9 mouse cellular contexts compared by ENCODE assay signal in the genomic region with DNA sequence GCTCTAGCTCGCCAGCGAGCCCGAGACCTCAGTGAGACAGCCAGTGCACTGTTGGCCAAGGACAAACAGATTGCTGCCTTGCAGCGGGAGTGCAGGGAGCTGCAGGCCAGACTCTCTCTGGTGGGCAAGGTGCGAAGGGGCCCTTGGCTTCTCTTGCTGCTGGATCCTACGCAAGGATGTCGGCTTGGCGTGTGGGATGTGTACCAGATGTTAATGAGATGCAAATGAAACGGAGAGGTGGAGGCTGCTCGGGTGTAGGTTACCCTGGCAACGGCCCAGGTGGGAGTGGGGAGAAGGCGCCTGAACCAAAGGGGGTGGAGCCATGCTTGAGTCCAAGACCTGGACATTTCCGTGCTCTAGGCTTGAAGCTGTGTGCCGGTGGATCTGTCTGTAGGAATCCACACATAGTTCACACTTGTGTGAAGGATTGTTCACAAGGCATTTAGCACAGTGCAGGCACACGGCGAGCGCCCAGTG. TPM values are rescaled to one million over a fixed set of nuclear protein-coding genes. Genes with fewer than 3 reads are reported as not detected.
DNase-seq lines count a peak whose midpoint lies in the region; ATAC-seq and TF ChIP-seq lines count a peak whose summit lies in the region.
"Had no signal": no experiment of that assay in that cellular context is flagged by ENCODE, and none has a peak within 500 bp of the region (broad histone marks: within the 10 kb centered on the region; RNA-seq: fewer than 3 reads in every experiment).

No protein-coding gene starts in this region.

- ATAC-seq in cerebellum, adult (ENCODE audit: insufficient number of reproducible peaks, low FRiP score, low TSS enrichment) = peak; percentile 31; the same call in 1 of the 2 replicates
- ATAC-seq in frontal cortex, adult (ENCODE audit: low TSS enrichment) = peak; percentile 6; the same call in 1 of the 2 replicates
- ATAC-seq in liver, embryonic 15.5 days (ENCODE audit: insufficient read depth) = no peak

- H3K4me3 ChIP-seq in lung, adult 2 months (replicated peaks; ENCODE audit: extremely low read depth, low read depth, low read length) = peak overlapping the region; percentile 35
- H3K4me3 ChIP-seq in liver, embryonic 15.5 days (replicated peaks) = peak overlapping the region; percentile 45

- H3K4me1 ChIP-seq in lung, adult 2 months (ENCODE audit: control insufficient read depth, insufficient read depth, low read length) = no peaks in the 10 kb centered on the region
- peaks cover 42% of the 10 kb centered on the region for H3K4me1 ChIP-seq in liver, embryonic 15.5 days (replicated peaks)

- TF ChIP-seq CTCF in lung, adult 2 months (IDR thresholded peaks at IDR 0.05; ENCODE audit: insufficient read depth, low read length) = no peak

- H3K9me3 ChIP-seq in liver, embryonic 15.5 days (replicated peaks) = no peaks in the 10 kb centered on the region

- 0 out of 2 replicates have a peak overlapping the region, but pooled peaks have one; percentile 25 for H3K9ac ChIP-seq in liver, embryonic 15.5 days

- H3K4me2 ChIP-seq in liver, embryonic 15.5 days = peak overlapping the region; percentile 67

- DNase-seq in lung, adult 2 months = no peak
- DNase-seq in lung, postnatal 14 days = no peak
- peak; percentile 67 to 79 for DNase-seq in kidney, postnatal 25 days
- DNase-seq in right cerebral cortex, postnatal 36 days (ENCODE audit: low spot score in 2 of 2) = peak; percentile 84 to 87
- no peak for DNase-seq in gastrocnemius, postnatal 14 days

- intact Hi-C loops in gastrocnemius, postnatal 14 days (cut with DNase I; ENCODE audit: low total_unique reads) = no loop called here

- peaks cover 77% of the 10 kb centered on the region for H3K27me3 ChIP-seq in liver, embryonic 15.5 days

- 6% methylated on average over 17 of the region's 17 CpGs for whole genome bisulfite sequencing in lung, adult 2 months
- WGBS in liver, embryonic 15.5 days (ENCODE audit: insufficient replicate concordance) = 29% methylated on average over 17 of the region's 17 CpGs

- no peak for TF ChIP-seq POLR2A in lung, adult 2 months (IDR thresholded peaks at IDR 0.05; ENCODE audit: borderline replicate concordance, extremely low read depth, low read depth, low read length)

- no peak overlapping the region for H3K27ac ChIP-seq in liver, embryonic 15.5 days (replicated peaks)

- H3K36me3 ChIP-seq in liver, embryonic 15.5 days (replicated peaks) = peaks cover 1% of the 10 kb centered on the region

RNA-seq across cellular contexts. Expression of gene Tspoap1, which starts 3.2 kb away (rescaled TPM):
- polyA plus RNA-seq in lung, adult 2 months (2012; rRNA removed) = 5.8 TPM in 2 replicates
- polyA plus RNA-seq in liver, embryonic 15.5 days (2015; fragmentation: Nextera tagmentation; extraction: Ambion mirVana) = 3.3 and 3.5 TPM in 2 replicates
- under 1 TPM; 0.04 TPM for total RNA-seq in gastrocnemius, postnatal 14 days (2021)

RNA-seq across cellular contexts. Expression of gene Supt4a, which starts 26.2 kb away (rescaled TPM):
- polyA plus RNA-seq in lung, adult 2 months (2012; rRNA removed) = 44.7 and 73.4 TPM in 2 replicates
- 177 and 195 TPM in 2 replicates for polyA plus RNA-seq in liver, embryonic 15.5 days (2015; fragmentation: Nextera tagmentation; extraction: Ambion mirVana)
- total RNA-seq in gastrocnemius, postnatal 14 days (2021) = 10 to 100 TPM; 30.8 to 36.4 TPM

RNA-seq across cellular contexts. Expression of gene Mpo, which starts 29.8 kb away (rescaled TPM):
- 0.11 and 0.60 TPM in 2 replicates for polyA plus RNA-seq in lung, adult 2 months (2012; rRNA removed)
- polyA plus RNA-seq in liver, embryonic 15.5 days (2015; fragmentation: Nextera tagmentation; extraction: Ambion mirVana) = 448 and 474 TPM in 2 replicates
- not detected for total RNA-seq in gastrocnemius, postnatal 14 days (2021)
- total RNA-seq: adrenal gland, adult 18-20 months had no signal

Comparison
In these comparisons a context has a peak if more than half of its experiments do, and no peak if none do; other contexts are left out.
1. DNase-seq: peak in kidney, postnatal 25 days (2 of 2) and right cerebral cortex, postnatal 36 days (2 of 2); none in lung, adult 2 months (single experiment), lung, postnatal 14 days (single experiment) and gastrocnemius, postnatal 14 days (single experiment).
2. RNA of gene Mpo, which starts 29.8 kb away (polyA plus RNA-seq): 448 to 474 TPM in liver, embryonic 15.5 days; 0.11 to 0.60 TPM in lung, adult 2 months; every median in the first group is over 100 times any median in the second.